Mouse (Mus musculus): ENCODE results near the gene Npb.

The Npb gene

DNA sequence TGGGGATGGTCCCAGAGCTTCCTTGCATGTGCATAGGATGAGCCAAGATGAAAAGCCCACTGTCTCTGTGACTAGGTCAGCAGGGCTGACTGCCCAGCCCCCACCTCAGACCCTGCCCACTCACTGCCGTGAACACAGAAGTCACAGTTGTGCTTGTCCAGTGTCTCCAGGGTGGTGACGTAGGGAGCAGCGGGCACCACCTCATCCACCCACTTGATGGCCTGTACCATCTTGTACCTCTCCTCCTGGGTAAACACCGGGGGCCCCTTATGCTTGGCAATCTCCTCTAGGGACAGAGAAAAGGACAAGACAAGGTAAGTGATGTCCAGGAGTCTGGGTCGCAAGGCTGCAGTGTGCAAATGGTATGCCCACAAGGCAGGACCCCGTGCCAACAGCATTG, 6.9 kb downstream of the Npb start:
- no peak for DNase-seq (ENCODE audit: inconsistent ontology term)

GRCm38 (mm10) chr11:120615606-120616203, 7.4 kb downstream of the Npb start:
- DNase-seq (ENCODE audit: inconsistent ontology term) = no peak

DNA sequence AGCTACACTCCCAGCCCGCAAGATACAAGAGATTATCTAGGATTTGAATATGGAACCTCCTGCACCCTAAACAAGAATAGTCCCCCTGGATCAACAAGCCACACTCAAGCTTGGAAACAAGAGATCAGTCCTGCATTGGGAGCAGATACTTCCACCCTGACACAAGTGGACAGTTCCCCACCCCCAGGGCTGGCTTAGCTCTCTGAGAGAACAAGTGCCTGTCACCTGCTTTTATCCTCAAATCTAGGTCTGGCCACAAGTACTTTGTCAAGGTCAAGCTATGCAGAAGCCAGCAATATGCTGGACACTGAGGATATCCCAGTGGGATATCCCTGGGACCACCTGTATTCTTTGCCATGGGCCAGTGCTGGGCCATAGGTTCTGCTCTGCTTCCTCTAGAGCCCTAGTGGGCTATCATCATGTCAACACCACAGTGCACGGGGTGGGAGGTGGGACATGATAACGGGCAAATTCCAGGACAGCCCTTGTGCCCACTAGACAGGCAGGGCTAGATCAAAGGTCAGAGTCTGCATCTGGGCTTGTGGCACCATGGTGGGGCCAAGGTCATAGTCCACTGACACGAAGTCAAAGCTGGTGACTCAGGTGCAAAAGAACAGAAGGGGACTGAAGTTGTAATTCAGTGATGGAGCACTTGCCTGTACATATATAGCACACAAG, 8.5 kb downstream of the Npb start:
- no peak for DNase-seq (ENCODE audit: inconsistent ontology term)

GRCm38 (mm10) chr11:120617519-120618112, 9.3 kb downstream of the Npb start, which contains the start of gene Pcyt2:
Pcyt2 (minus strand) TSS chr11:120617936.
- peak; percentile 91 for DNase-seq (ENCODE audit: inconsistent ontology term)

DNA sequence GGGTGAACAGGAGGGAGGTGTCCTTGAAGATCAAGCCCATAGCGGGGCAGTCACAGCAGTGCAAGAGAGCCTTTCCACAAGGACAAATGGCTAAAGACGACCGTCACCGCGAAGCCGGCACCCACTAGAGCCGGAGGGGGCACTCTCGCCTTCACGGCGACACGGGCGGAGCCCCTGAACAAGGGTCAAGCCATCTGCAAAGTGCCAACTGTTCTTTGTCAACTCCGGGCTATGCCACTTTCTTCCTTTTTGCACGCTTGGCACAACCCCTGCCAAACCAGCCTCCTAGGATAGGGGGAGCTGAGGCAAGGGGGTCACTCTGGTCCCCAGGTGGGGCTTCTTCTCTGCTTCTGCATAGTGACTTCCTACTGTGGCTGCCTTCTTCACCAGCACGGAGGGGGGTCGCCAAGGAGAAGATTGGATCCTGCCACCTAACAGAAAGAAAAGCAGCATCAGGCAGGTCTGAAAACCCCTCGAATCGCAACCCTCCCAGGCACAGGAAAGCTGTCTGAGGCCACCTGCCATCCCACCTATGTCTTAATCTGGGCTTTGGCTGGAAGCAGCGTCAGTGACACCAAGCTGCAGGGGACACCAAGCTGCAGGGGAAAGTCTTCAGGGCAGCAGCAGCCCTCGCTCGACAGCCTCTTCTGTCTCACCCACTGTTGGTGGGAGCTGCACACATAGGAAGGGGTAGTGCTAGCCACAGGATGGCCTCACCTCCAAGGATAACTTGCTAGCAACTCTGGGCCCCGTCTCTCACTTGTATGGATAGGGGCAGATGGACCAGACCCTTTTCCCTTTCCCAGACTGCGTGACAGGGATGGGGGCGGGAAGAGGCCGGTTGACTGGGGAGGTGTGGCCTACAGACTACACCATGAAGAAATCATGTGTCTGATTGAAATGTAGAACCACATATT, 10.6 kb downstream of the Npb start:
- no peak for DNase-seq (ENCODE audit: inconsistent ontology term)

GRCm38 (mm10) chr11:120620195-120620594, 11.9 kb downstream of the Npb start:
- no peak for DNase-seq (ENCODE audit: inconsistent ontology term)

- DNase-seq (ENCODE audit: inconsistent ontology term) = no peak
Measured at GRCm38 (mm10) chr11:120622805-120623204, 14.5 kb downstream of the Npb start.

DNA sequence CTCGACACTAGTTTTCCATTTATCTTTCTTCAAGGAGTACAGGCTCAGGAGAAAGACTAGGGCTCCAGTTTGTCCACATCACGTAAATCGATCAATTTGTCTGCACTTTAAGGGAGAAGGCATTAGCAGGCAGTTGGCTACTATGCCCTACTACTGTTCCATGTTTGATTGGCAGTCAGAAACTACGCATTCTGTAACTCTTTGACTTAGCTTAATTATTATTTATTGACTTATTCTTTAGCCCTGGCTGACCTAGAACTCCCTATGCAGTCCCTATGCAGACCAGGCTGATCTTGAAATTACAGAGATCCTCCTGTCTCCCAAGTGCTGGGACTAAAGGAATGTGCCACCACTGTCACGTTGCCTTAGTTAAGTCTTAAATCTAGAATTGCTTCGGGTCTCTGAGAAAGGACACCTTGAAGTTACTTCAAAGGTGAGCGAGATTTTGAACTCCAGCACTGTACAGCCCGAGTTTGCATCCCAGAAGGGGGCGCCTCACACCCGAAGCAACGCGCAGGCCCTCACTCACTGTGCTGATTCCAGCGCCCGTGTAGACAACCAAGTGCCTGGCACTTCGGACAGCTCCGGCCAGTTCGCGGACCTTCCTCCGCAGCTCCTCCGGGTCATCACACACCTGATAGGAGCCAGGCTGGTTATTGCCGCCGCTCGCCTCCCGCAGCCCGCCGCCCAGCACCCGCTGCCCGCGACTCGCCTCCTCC, 15.8 kb downstream of the Npb start:
- DNase-seq (ENCODE audit: inconsistent ontology term) = peak; percentile 71

GRCm38 (mm10) chr11:120624680-120625111, 16.4 kb downstream of the Npb start:
- peak; percentile 81 for DNase-seq (ENCODE audit: inconsistent ontology term)

GRCm38 (mm10) chr11:120625152-120625775, 17.0 kb downstream of the Npb start, which contains the start of gene Sirt7:
Sirt7 (minus strand) TSS chr11:120625240.
- DNase-seq (ENCODE audit: inconsistent ontology term) = no peak

- DNase-seq (ENCODE audit: inconsistent ontology term) = no peak
Measured at GRCm38 (mm10) chr11:120626785-120627467, 18.6 kb downstream of the Npb start.

- no peak for DNase-seq (ENCODE audit: inconsistent ontology term)
Measured at GRCm38 (mm10) chr11:120627468-120628300, 19.4 kb downstream of the Npb start.

DNA sequence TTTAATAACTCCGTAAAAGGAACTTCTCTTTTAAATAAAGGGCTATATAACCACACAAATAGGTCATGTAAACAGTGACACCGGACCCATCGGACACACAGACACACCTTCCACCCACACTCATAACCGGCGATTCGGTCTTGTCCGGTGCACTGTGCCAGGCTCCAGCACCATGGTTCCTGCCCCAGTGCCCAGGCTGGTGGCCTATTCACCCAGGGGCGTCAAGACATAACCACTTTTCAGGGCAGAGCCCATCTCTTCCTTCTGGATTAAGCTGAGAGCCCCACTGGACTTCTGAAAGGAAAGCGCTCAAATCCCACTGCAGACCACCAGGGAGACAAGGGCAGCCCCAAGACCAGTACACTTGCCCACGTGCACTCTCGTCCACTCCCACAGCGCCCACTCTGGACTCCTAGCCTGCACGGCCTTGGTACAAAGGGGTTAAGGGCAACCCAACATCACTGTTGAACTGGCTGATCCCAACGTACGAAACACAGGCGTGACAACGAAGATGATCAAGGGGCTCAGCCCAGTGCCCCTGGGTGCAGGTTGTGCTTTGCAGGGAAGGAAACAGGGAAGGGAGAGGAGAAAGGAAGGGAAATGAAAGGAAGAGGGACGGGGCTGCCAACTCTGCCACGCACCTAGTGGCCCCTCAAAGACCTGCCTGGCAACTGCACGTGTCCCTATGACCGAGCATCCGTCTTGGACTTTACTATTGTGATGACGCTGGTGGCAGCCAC, 20.5 kb downstream of the Npb start:
- DNase-seq (ENCODE audit: inconsistent ontology term) = no peak

DNA sequence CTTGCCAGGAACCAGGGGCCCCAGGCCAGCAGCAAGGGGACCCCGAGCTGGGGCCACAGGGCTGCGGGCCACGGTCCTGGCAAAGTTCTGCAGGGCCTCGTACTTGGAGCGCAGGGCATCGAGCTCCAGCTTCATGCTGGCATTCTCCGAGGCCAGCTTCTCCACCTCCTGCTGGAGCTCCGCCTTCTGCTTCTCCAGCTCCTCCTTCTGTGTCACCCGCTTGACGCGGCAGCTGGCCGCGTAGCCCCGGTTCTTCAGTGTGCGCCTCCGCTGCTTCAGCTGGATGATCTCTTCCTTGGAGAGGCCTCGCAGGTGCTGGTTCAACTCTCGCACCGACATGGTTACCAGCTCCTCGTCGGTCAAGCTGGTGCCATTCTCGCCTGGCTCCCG, 21.1 kb downstream of the Npb start:
- no peak for DNase-seq (ENCODE audit: inconsistent ontology term)

- peak; percentile 46 for DNase-seq (ENCODE audit: inconsistent ontology term)
Measured at GRCm38 (mm10) chr11:120629911-120630310, 21.6 kb downstream of the Npb start.

- peak; percentile 82 for DNase-seq (ENCODE audit: inconsistent ontology term)
Measured at GRCm38 (mm10) chr11:120630401-120630871, 22.2 kb downstream of the Npb start.

DNA sequence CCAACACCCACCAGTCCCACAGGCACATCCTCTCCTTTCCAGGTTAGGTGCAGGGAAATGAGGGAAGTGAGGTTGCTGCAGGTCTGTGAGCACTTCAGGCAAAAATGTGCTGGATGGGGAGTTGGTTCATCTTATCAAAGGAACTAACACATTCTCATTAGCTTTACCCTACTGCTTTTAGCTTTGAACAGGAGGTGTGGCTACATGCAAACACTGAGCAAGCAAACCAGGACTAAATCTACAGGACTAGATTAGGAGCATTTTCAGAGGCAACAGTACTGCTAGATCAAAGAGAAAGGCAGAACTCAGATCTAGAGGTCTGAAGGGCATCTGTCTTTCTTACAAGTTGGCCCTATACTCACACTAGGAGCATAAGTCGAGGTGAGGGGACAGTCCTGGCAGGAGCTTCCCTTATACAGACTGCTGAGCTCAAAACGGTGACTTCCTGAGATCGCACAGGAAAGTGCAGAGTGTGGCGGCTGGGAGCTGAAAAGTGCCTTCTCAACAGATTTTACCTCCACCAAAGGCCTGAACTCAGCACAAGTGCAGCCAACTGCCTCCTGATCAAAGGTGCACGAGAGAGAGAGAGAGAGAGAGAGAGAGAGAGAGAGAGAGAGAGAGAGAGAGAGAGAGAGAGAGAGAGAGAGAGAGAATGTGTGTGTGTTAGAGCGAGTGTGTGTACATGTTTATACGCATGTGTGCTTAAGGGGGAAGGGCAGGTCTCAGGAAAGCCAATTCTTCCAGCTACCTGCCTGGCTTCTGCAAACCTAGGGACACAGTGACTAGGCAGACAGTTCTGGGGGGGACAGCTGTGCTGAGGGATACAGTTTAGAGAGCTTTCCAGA, 22.8 kb downstream of the Npb start:
- DNase-seq (ENCODE audit: inconsistent ontology term) = no peak

Measured in Muller cell, postnatal 12 days (primary cell).